Mouse (Mus musculus): ENCODE measurements around the gene Hes6.

DNA sequence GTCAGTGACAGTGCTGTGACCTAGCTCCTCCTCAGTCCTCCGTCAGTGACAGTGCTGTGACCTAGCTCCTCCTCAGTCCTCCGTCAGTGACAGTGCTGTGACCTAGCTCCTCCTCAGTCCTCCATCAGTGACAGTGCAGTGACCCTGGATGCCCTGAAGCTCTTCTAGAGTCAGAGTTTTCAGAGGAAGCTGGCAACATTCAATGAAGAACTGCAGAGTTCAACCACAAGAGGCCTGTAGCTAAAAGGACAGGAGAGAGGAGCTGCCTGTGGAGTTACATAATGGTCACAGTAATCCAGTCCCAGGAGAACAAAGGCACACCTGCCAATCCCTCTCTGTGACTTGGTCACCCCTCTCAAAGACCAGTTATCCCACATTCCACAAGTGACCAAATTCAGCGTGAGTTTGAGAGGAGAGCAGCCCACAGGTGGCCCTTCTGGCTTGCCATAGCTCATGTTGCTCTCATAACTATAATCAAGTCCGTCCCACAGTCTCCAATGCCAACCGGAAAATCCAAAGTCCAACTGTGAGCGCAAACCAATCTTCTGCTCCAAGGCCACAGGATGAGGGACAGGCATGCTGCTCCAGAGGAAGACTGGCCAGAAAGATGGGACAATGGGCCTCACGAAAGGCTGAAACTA, 28.6 kb upstream of the Hes6 start:
- TF ChIP-seq CTCF (IDR thresholded peaks at IDR 0.05; ENCODE audit: control insufficient read depth, insufficient read depth, low read length) (no peak), POLR2A (IDR thresholded peaks at IDR 0.05; ENCODE audit: borderline replicate concordance, control insufficient read depth, low read depth, low read length) (no peak)

All from bone marrow, adult 2 months (tissue).